Mouse (Mus musculus) kidney, adult 18-20 months (tissue): Measurements from ENCODE around the gene Krtap17-1.

Experiments used
- DNase-seq: peaks from one replicate; pipeline ENCODE4 v3.0.0; 2021

The Krtap17-1 gene

DNA sequence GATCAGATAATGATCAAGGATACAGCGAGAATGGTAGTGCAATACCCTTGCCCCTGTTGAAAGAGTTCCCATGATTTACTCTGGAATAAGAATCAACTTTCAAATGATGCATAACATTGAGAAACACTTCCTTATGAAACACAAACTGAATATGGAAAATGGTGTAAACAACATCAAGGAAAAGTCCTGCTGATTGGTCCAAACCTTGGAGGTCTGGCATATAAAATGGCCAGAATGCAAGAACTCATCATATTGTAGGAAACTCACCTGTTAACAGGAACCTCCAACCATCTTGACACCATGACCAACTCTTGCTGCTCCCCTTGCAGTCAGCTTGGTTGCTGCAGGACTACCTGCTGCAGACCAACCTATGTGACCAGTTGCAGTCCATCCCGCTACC lies 45.6 kb downstream of the Krtap17-1 start, which contains the start of gene Krtap9-5:
TSS of gene Krtap9-5 (plus strand) at position 301 of the 400 bp plus-strand sequence.
- no peak for DNase-seq
